Mouse (Mus musculus) forebrain, embryonic 12.5 days (tissue): ENCODE data around the gene Zfp106. TPM values are rescaled to one million over a fixed set of nuclear protein-coding genes. Genes with fewer than 3 reads are reported as not detected.

ENCODE experiments used
- ATAC-seq: fragments of 200-750 bp; cut with Nextera tagmentation; 2 replicates; pipeline ENCODE4 v1.8.0; 2017; ENCODE audit warnings: moderate TSS enrichment; ENCODE audit not compliant: low FRiP score
- H3K27ac ChIP-seq: fragments of 300-500 bp; sonication (generic); 2 replicates; pipeline ENCODE4 v1.5.1; 2016; ENCODE audit warnings: mild to moderate bottlenecking
- H3K27me3 ChIP-seq: fragments of 300-500 bp; sonication (generic); 2 replicates; pipeline ENCODE4 v1.6.1; 2016; ENCODE audit warnings: mild to moderate bottlenecking
- H3K36me3 ChIP-seq: fragments of 300-500 bp; sonication (generic); replicated peaks from 2 replicates; pipeline ENCODE4 v1.6.1; 2016; ENCODE audit warnings: mild to moderate bottlenecking
- H3K4me1 ChIP-seq: fragments of 300-500 bp; sonication (generic); 2 replicates; pipeline ENCODE4 v1.6.1; 2016
- H3K4me2 ChIP-seq: fragments of 300-500 bp; sonication (generic); 2 replicates; pipeline ENCODE4 v1.6.1; 2016; ENCODE audit warnings: mild to moderate bottlenecking, moderate library complexity
- H3K4me3 ChIP-seq: fragments of 300-500 bp; sonication (generic); replicated peaks from 2 replicates; pipeline ENCODE4 v1.5.1; 2016; ENCODE audit warnings: mild to moderate bottlenecking
- H3K9ac ChIP-seq: fragments of 300-500 bp; sonication (generic); 2 replicates; pipeline ENCODE4 v1.6.1; 2016; ENCODE audit warnings: mild to moderate bottlenecking
- H3K9me3 ChIP-seq: fragments of 300-500 bp; sonication (generic); 2 replicates; pipeline ENCODE4 v1.6.1; 2016
- WGBS: fragments of 180-500 bp; shearing (Covaris S2); methylation state at CpG from one replicate; pipeline ENCODE4 v1.1.7; 2016; 5-methylcytosine and 5-hydroxymethylcytosine counted together
- polyA plus RNA-seq: library from polyadenylated mRNA; unstranded; fragments of >200 nt; fragmentation: Nextera tagmentation; extraction: Ambion mirVana; gene quantifications from 2 replicates; pipeline ENCODE4 v1.2.1, GENCODE M21; 2016

Gene Zfp106
- polyA plus RNA-seq, 1 experiment from 2014 or later, result 68.3 TPM

GRCm38 (mm10) chr2:120531223-120531622 is 32.4 kb downstream of the Zfp106 start:
- H3K4me2 ChIP-seq, result no peak overlapping the region
- no peak overlapping the region for H3K27ac ChIP-seq
- H3K9me3 ChIP-seq, result no peaks in the 10 kb centered on the region
- ATAC-seq, result no peak
- H3K4me3 ChIP-seq, result no peak overlapping the region
- H3K36me3 ChIP-seq, result peaks cover 88% of the 10 kb centered on the region
- H3K9ac ChIP-seq, result no peak overlapping the region
- WGBS, result 94% methylated on average over 4 of the region's 4 CpGs
- H3K27me3 ChIP-seq, result no peaks in the 10 kb centered on the region
- H3K4me1 ChIP-seq, result no peaks in the 10 kb centered on the region

GRCm38 (mm10) chr2:120529531-120529930 is 34.1 kb downstream of the Zfp106 start:
- no peak for ATAC-seq
- H3K4me1 ChIP-seq, result no peaks in the 10 kb centered on the region
- no peak overlapping the region for H3K27ac ChIP-seq
- no peak overlapping the region for H3K4me2 ChIP-seq
- no peak overlapping the region for H3K9ac ChIP-seq
- no peak overlapping the region for H3K4me3 ChIP-seq
- no peaks in the 10 kb centered on the region for H3K27me3 ChIP-seq
- H3K36me3 ChIP-seq, result peaks cover 93% of the 10 kb centered on the region
- no peaks in the 10 kb centered on the region for H3K9me3 ChIP-seq

GRCm38 (mm10) chr2:120526771-120527170 is 36.9 kb downstream of the Zfp106 start:
- WGBS, result 87% methylated on average over 5 of the region's 5 CpGs
- H3K4me2 ChIP-seq, result no peak overlapping the region
- no peaks in the 10 kb centered on the region for H3K9me3 ChIP-seq
- H3K36me3 ChIP-seq, result peaks cover 95% of the 10 kb centered on the region
- no peak overlapping the region for H3K27ac ChIP-seq
- no peak overlapping the region for H3K9ac ChIP-seq
- ATAC-seq, result no peak
- no peak overlapping the region for H3K4me3 ChIP-seq
- no peaks in the 10 kb centered on the region for H3K27me3 ChIP-seq
- H3K4me1 ChIP-seq, result no peaks in the 10 kb centered on the region

GRCm38 (mm10) chr2:120518547-120519210 is 45.0 kb downstream of the Zfp106 start:
- Histone ChIP-seq H3K36me3 (peaks cover 92% of the 10 kb centered on the region), H3K27ac (no peak overlapping the region), H3K9me3 (no peaks in the 10 kb centered on the region), H3K27me3 (no peaks in the 10 kb centered on the region), H3K9ac (no peak overlapping the region), H3K4me3 (no peak overlapping the region), H3K4me1 (no peaks in the 10 kb centered on the region), H3K4me2 (no peak overlapping the region)
- ATAC-seq, result no peak
- 92% methylated on average over 5 of the region's 5 CpGs for WGBS

- Histone ChIP-seq H3K9me3 (no peaks in the 10 kb centered on the region), H3K4me3 (no peak overlapping the region), H3K4me2 (no peak overlapping the region), H3K4me1 (no peaks in the 10 kb centered on the region), H3K27me3 (no peaks in the 10 kb centered on the region), H3K9ac (no peak overlapping the region), H3K27ac (no peak overlapping the region), H3K36me3 (peaks cover 78% of the 10 kb centered on the region)
- ATAC-seq, result no peak
- WGBS, result over 99% methylated on average over 4 of the region's 4 CpGs
These were observed 49.5 kb downstream of the Zfp106 start for GRCm38 (mm10) chr2:120514181-120514580.

GRCm38 (mm10) chr2:120503992-120504391 is 59.7 kb downstream of the Zfp106 start:
- no peak for ATAC-seq
- no peak overlapping the region for H3K9ac ChIP-seq
- H3K4me3 ChIP-seq, result no peak overlapping the region
- peaks cover 14% of the 10 kb centered on the region; the same call in 1 of the 2 replicates for H3K4me1 ChIP-seq
- H3K36me3 ChIP-seq, result peaks cover 35% of the 10 kb centered on the region
- H3K27ac ChIP-seq, result no peak overlapping the region
- H3K9me3 ChIP-seq, result no peaks in the 10 kb centered on the region
- H3K27me3 ChIP-seq, result no peaks in the 10 kb centered on the region
- WGBS, result 82% methylated on average over 5 of the region's 5 CpGs
- H3K4me2 ChIP-seq, result no peak overlapping the region

- Histone ChIP-seq H3K4me1 (peaks cover 14% of the 10 kb centered on the region; the same call in 1 of the 2 replicates), H3K9me3 (no peaks in the 10 kb centered on the region), H3K4me2 (no peak overlapping the region), H3K9ac (no peak overlapping the region), H3K27ac (no peak overlapping the region), H3K27me3 (no peaks in the 10 kb centered on the region), H3K36me3 (peaks cover 26% of the 10 kb centered on the region), H3K4me3 (no peak overlapping the region)
- no peak for ATAC-seq
- 93% methylated on average over 6 of the region's 6 CpGs for WGBS
These were observed 60.5 kb downstream of the Zfp106 start for GRCm38 (mm10) chr2:120503094-120503493.

- Histone ChIP-seq H3K4me2 (no peak overlapping the region), H3K36me3 (peaks cover 23% of the 10 kb centered on the region), H3K9ac (no peak overlapping the region), H3K27me3 (no peaks in the 10 kb centered on the region), H3K9me3 (no peaks in the 10 kb centered on the region), H3K4me1 (peaks cover 14% of the 10 kb centered on the region; the same call in 1 of the 2 replicates), H3K4me3 (no peak overlapping the region), H3K27ac (no peak overlapping the region)
- no peak for ATAC-seq
- 84% methylated on average over 3 of the region's 3 CpGs for WGBS
These were observed 61.0 kb downstream of the Zfp106 start for GRCm38 (mm10) chr2:120502605-120502990.

GRCm38 (mm10) chr2:120501931-120502604 is 61.6 kb downstream of the Zfp106 start:
- no peaks in the 10 kb centered on the region for H3K27me3 ChIP-seq
- H3K27ac ChIP-seq, result no peak overlapping the region
- peaks cover 23% of the 10 kb centered on the region for H3K36me3 ChIP-seq
- peaks cover 14% of the 10 kb centered on the region; the same call in 1 of the 2 replicates for H3K4me1 ChIP-seq
- H3K9ac ChIP-seq, result no peak overlapping the region
- WGBS, result 75% methylated on average over 13 of the region's 13 CpGs
- H3K4me3 ChIP-seq, result no peak overlapping the region
- H3K4me2 ChIP-seq, result no peak overlapping the region
- no peak for ATAC-seq
- no peaks in the 10 kb centered on the region for H3K9me3 ChIP-seq

GRCm38 (mm10) chr2:120501136-120501918 is 62.3 kb downstream of the Zfp106 start:
- peaks cover 20% of the 10 kb centered on the region for H3K36me3 ChIP-seq
- no peaks in the 10 kb centered on the region for H3K27me3 ChIP-seq
- 39% methylated on average over 17 of the region's 17 CpGs for WGBS
- H3K4me1 ChIP-seq, result peaks cover 14% of the 10 kb centered on the region; the same call in 1 of the 2 replicates
- H3K9me3 ChIP-seq, result no peaks in the 10 kb centered on the region
- no peak for ATAC-seq
- H3K27ac ChIP-seq, result no peak overlapping the region
- no peak overlapping the region for H3K4me3 ChIP-seq
- peak overlapping the region; percentile 27; the same call in 1 of the 2 replicates for H3K9ac ChIP-seq
- H3K4me2 ChIP-seq, result no peak overlapping the region

- Histone ChIP-seq H3K9me3 (no peaks in the 10 kb centered on the region), H3K27ac (no peak overlapping the region), H3K4me1 (peaks cover 14% of the 10 kb centered on the region; the same call in 1 of the 2 replicates), H3K4me3 (no peak overlapping the region), H3K36me3 (peaks cover 8% of the 10 kb centered on the region; the same call in 1 of the 2 replicates), H3K27me3 (no peaks in the 10 kb centered on the region), H3K4me2 (no peak overlapping the region), H3K9ac (no peak overlapping the region)
- ATAC-seq, result no peak
- WGBS, result 85% methylated on average over 6 of the region's 6 CpGs
These were observed 63.6 kb downstream of the Zfp106 start for GRCm38 (mm10) chr2:120499971-120500471.

- Histone ChIP-seq H3K36me3 (no peaks in the 10 kb centered on the region), H3K9ac (no peak overlapping the region), H3K4me2 (no peak overlapping the region), H3K4me1 (peaks cover 8% of the 10 kb centered on the region; the same call in 1 of the 2 replicates), H3K27ac (no peak overlapping the region), H3K9me3 (no peaks in the 10 kb centered on the region), H3K27me3 (no peaks in the 10 kb centered on the region), H3K4me3 (no peak overlapping the region)
- 89% methylated on average over 3 of the region's 3 CpGs for WGBS
- no peak for ATAC-seq
These were observed 67.1 kb downstream of the Zfp106 start for GRCm38 (mm10) chr2:120496511-120496910.
